Mouse (Mus musculus): Measurements from ENCODE around the gene Tecta.

GRCm38 (mm10) chr9:42294131-42294530 lies 105.6 kb downstream of the Tecta start:
- TF ChIP-seq CTCF (IDR thresholded peaks at IDR 0.05; ENCODE audit: low read depth, low read length) (no peak), POLR2A (IDR thresholded peaks at IDR 0.05; ENCODE audit: borderline replicate concordance, low read depth, low read length) (no peak)

All from bone marrow macrophage, adult 2 months (primary cell).